Mouse (Mus musculus) lung, postnatal 10 days (tissue): ENCODE results near the gene Il17re.

Experiments used
- DNase-seq: peaks from one replicate; pipeline ENCODE4 v3.0.0; 2021

The Il17re gene

DNA sequence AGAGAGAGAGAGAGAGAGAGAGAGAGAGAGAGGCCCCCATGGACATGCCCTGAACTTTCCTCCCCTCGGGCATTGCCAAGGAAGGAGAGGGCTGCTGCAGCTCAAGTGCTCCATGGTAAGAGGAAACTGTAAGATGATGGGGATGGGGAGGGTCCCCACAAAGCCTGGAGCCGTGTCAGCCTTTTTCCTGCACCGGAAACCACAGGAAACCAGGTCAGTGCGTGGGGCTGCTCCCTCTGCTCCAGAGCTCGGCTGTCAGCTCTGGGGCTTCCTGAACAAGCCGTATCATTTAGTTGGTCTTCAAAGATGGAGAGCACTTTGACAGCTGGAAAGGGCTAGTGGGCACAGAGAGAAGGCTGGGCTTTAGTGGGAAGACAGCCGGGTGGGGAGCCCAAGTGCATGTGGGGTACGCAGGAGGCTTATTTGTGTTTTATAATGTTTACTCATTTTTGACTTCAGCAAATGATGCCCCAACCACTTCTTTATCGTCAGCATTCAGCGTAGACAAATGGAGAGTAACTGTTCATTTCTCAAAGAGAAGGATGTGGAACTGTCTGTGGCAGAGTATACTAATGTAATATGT, at the start of gene Il17re:
Gene Il17re, plus strand, starts transcription at position 533 of the 583 bp plus-strand sequence.
- no peak for DNase-seq

GRCm38 (mm10) chr6:113410001-113410400, 48.3 kb upstream of the Il17re start:
- DNase-seq = no peak

- DNase-seq = no peak
These were observed 41.9 kb upstream of the Il17re start for GRCm38 (mm10) chr6:113416416-113416815.

DNA sequence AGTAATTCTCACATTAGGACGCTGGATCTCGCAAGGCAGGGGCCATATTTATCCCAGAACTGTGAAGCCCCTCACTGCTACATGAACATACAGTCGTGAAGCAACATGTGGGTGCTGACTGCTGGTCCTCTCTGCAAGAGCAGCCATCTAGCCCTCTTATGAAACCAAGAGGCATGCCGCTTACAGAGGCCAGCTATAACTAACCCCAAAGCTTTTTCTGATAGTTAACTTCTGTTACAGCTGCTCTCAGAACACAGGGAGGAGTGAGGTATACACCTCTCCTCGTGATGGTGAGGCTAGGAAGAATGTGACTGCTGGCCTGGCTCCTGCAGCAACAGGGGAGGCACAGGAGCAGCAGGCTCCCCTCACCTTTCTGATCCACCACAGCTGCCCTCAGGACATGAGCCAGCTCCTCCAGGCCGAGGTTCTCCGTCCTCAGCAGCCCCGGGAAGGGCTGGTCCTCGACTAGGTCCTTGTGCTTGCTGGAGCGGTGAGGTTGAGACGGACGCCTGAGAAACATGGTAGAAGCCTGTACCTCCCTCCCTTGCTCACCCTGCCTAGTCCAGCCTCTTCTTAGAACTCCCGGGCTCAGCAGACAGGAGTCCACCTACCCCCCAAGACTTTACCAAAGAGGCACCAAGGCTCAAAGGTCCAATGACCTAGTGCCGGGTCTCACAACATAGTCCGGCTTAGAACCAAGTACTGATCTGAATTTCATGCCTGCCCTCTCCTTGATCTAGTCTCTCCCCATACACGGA, 39.7 kb upstream of the Il17re start:
- DNase-seq = no peak

DNA sequence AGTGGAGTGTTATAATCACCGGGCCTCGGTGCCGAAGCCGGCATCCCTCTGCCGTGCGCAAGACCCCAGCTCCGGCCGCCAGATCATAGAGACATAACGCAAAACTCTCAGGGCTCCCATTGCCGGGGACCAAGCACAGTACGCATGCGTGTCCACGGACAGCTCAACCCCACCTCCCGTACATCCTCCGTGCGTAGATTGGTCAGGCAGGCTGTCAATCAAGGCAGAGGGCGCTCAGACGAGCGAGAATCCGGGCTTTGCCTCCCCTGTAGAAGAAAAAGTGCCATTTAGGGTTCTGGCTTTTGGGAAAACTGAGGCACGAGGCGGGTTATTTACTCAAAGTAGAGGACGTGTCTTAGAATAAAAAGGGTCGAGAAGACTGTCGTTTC, 39.1 kb upstream of the Il17re start, which contains the start of gene Rpusd3:
Gene Rpusd3, minus strand, starts transcription at position 142 of the 389 bp plus-strand sequence.
- DNase-seq = peak; percentile 99

- DNase-seq = no peak
These were observed 35.3 kb upstream of the Il17re start for GRCm38 (mm10) chr6:113423000-113423399.

GRCm38 (mm10) chr6:113424187-113424586, 34.1 kb upstream of the Il17re start:
- no peak for DNase-seq

DNA sequence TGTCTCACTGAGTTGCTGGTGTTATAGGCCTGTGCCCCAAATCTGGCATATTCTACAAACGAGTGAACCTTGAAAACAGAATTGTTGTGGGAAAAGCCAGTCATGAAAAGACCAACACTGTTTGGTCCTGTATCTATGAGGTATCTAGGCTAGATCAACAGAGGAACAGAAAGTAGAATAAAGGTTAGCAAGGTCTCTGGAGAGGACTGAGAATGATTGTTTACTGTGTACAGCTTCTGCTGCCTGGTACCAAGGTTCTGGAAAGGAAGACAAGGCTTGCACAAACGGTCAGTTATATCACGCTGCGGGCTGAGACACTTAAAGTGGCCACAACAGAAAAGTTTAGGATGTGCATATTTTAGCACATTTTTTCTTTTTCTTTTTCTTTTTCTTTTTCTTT, 31.6 kb upstream of the Il17re start:
- no peak for DNase-seq

- peak; percentile 61 for DNase-seq
These were observed 30.9 kb upstream of the Il17re start for GRCm38 (mm10) chr6:113427397-113427796.

- DNase-seq = no peak
These were observed 30.3 kb upstream of the Il17re start for GRCm38 (mm10) chr6:113428006-113428405.

- DNase-seq = no peak
These were observed 28.3 kb upstream of the Il17re start for GRCm38 (mm10) chr6:113429965-113430364.

DNA sequence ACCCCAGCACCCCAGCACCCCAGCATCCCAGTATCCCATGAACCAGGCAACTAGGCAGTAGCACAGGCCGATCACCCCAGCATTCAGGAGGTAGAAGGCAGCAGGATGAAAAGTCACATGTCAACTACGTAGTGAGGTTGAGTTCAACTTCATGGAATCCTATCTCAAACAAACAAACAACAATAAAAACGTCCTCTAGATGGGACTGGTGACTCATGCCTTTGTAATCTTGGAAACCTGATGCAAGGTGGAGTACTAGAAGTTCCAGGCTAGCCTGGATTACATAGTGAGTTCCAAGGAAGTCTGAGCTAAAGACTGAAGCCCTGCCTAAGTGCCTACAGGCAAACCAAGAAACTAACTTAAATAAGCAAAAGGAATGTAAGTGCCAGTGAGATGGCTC, 27.4 kb upstream of the Il17re start:
- DNase-seq = no peak

DNA sequence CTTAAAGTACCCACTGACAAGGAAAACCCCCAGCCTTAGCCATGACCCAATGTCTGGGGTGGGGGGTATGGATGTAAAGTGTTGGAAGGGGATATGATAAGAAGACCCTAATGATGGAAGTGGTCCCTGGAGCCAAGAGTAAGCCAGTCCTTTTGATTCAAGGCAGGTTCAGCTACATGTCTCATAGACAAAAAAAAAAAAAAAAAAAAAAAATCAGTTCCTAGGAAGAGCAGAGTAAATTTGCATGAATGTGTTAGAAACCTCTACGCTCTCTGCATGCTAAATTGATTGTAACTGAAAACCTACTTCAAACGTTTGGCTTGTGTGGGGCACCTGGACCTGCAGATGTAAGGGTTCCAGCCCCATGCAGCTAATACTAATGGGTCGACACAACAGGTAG, 26.5 kb upstream of the Il17re start:
- no peak for DNase-seq

- no peak for DNase-seq
These were observed 24.6 kb upstream of the Il17re start for GRCm38 (mm10) chr6:113433661-113434060.

GRCm38 (mm10) chr6:113434691-113435090, 23.6 kb upstream of the Il17re start:
- no peak for DNase-seq

DNA sequence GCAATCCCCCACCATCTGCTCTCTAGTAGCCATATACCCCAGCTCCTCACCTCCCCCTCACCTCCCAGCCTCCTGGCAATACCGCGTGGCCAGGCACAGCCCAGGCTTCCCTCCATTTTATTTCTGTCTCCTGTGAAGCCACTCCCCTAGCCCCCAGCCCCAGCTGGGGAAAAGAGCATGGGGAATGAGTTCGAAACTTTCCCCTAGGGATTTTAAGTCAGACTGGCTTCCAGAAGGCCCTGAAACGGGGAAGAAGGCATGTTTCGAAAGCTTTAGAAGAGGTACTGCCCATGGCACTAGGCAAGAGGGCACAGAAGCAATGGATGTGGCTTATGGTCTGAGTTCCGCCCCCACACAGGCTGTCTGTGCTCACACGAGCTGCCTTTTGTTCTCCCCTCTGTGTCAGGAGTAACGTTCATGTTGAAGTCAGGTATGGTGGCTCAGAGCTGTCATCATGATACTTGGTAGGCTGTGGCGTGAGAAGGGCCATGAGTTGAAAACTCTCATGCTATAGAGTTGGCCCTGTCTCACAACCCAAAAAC, 22.5 kb upstream of the Il17re start, which contains the start of gene Cidec:
Gene Cidec, minus strand, starts transcription at position 97 of the 542 bp plus-strand sequence.
- DNase-seq = no peak

DNA sequence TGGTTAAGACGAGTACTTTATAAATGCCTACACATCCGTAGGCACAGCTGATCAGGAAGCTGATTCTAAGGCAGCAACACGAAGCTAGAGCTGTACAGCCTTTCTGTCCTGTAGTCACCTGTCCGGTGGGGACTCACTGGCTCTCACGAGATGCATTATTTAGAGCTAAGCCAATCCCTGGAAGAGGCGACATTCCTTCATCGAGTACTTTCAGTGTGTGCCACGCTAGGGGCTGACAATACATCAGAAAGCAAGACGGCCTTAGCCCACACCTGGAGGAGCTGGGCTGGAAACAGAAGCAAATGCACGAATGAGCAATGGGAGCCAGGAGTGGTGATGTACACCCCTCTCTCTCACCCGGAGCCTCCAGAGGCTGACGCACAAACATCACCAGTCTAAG, 21.1 kb upstream of the Il17re start:
- DNase-seq = no peak

DNA sequence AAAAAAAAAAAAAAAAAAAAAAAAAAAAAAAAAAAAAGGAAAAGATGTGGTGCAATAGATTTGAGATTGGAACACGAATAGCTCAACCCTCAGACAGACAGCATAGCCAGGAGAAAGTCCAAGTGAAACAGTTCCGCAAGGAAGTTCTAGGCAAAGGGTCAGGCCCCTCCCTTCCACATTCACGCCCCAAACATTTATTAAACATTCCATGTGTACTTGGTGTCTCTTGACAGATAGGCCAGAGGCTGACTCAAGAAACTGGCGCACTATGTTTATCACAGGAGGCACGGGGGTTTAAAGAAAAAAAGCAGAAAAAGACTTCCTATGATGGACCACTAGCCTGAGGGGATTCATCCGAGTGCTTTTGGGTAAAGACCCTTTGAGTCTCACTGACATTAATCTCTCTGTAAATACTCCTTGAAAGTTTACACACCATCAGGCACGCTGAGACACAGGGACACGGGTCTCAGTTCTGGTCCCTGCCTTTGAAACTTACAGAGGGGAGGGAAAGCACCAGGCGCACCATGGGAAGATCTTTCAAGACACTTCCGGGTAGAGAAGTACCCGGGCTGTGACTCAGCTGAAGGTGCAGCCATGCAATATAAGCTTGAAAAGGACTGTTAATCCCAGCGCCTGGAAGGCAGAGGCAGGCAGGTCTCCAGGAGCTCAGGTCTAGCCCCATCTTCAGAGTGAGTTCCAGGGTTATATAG, 19.4 kb upstream of the Il17re start:
- no peak for DNase-seq

- DNase-seq = no peak
These were observed 17.6 kb upstream of the Il17re start for GRCm38 (mm10) chr6:113440686-113441085.

GRCm38 (mm10) chr6:113441147-113441680, 17.1 kb upstream of the Il17re start:
- DNase-seq = peak; percentile 80

DNA sequence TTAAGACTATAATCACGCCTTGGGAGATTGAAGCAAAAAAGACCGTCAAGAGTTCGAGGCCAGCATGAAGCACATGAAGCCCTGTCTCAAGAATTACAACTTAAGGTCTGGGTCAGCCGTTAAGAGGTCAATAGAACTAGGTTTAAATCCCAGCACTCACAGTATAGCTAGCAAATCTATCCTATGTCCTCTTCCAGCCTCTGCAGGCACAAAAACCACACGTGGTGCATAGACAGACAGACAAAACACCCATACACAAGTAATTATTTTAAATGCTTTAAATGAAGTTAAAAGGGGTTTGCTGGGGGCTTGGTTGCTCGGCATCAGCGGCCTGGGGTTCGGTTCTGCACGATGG, 16.2 kb upstream of the Il17re start:
- no peak for DNase-seq

GRCm38 (mm10) chr6:113442442-113443090, 15.7 kb upstream of the Il17re start, which contains the start of gene Jagn1:
Gene Jagn1 (plus strand): TSS chr6:113442569.
- DNase-seq = peak; percentile 95

DNA sequence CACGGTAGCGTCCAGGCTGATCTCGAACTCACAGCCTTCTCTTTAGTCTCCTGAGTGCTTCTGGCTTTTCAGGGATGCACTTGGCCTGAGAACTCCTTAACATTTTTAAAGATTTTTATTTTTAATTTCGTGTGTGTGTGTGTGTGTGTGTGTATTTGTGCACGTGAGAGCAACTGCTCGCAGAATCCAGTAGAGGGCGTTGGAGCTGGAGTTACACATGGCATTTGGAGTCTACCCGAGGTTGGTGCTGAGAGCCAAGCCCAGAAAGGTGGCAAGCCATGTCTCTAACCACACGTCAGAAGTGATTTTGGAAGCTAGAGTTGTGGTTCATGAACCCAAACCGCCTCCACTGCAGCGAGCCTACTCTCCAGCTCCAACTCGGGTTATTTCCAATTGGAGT, 15.2 kb upstream of the Il17re start:
- no peak for DNase-seq
